Mouse (Mus musculus) embryonic stem cell, embryonic (primary cell): ENCODE results near the gene Chrna1.

Experiments used
- CTCF ChIA-PET, 4 experiments: fragments of 300-600 bp in 2 of 4; fragments of 350-600 bp in 2 of 4; sonication (Branson Sonifier 250); formaldehyde crosslinking; loops; one replicate each; lab custom pipeline; 2022; ENCODE audit warnings: inconsistent platforms in 2 of 4; lab: Charles Lee
- POLR2A ChIA-PET, 4 experiments: fragments of 300-600 bp in 2 of 4; fragments of 350-600 bp in 2 of 4; sonication (Branson Sonifier 250); formaldehyde crosslinking; loops; one replicate each; lab custom pipeline; 2022; ENCODE audit warnings: antibody characterized with exemption in 4 of 4, inconsistent platforms in 1 of 4; lab: Charles Lee

The Chrna1 gene

DNA sequence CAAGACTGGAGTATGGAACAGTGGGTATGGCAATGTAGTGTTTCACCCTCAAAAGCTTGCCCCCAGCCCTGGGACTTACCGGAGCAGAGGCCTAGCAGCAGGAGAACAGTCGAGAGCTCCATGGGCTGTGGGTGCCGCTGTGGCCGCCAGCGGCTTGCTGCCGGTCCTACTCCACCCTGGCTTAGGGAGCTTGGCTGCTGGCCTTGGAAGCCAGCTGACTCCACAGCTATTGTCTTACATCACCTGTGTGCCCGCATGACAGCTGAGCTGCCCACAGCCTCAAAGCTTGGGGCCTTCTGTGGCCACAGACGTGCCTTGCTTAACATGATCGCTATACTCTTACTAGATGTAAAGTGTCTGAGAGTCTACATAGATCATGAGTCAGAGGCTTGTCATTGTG lies at the start of gene Chrna1:
Gene Chrna1, minus strand, starts transcription at position 173 of the 400 bp plus-strand sequence.
- CTCF ChIA-PET: interaction anchor here in 3 of 4 experiments (0.6 to 1.7 kb wide), 3 partner anchors 13 to 323 kb away, joined by 3 to 7 read pairs (median 3); no protein-coding TSS in a partner anchor
- POLR2A ChIA-PET: interaction anchor here in 2 of 4 experiments (0.6 to 1.3 kb wide), 2 partner anchors 19 to 21 kb away, joined by 4 to 5 read pairs; no protein-coding TSS in a partner anchor

- CTCF ChIA-PET: no interaction called here
- POLR2A ChIA-PET: interaction anchor here in 1 of 4 experiments (3.8 kb wide), 1 partner anchor 13 kb away, joined by 26 read pairs; no protein-coding TSS in a partner anchor
Measured at GRCm38 (mm10) chr2:73618486-73619052, 38.4 kb upstream of the Chrna1 start.

DNA sequence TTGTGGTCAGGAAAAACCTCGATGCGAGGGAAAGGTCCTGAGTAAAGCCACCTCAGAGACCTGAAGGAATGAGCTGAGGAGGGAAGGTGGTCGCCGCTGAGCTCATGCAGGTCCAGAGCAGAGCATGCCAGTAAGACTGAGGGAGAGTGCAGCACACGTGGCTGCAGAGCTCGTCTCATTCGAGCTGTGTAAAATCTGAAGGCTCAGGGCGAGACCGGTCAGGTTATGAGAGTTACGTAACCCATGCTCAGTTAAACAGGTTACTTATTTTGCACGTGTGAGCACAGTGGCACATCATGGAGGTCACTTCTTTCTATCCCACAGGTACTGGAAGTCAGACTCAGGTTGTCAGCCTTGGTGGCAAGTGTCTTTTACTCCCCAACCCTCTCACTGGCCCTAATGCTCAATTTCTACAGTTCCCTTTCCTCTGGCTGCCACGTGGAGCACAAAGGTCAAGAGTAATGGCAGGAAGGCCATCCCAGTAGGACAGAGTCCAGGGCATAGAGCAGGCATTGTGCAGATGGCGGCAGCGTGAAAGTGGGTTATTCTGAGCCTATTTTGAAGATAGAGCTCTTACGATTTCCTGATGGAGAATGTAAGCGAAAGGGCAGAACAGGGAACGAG lies 36.4 kb upstream of the Chrna1 start:
- CTCF ChIA-PET: no interaction called here
- POLR2A ChIA-PET: interaction anchor here in 2 of 4 experiments (0.6 to 3.8 kb wide), 3 partner anchors 11 to 1111 kb away, joined by 3 to 26 read pairs (median 3); no protein-coding TSS in a partner anchor

DNA sequence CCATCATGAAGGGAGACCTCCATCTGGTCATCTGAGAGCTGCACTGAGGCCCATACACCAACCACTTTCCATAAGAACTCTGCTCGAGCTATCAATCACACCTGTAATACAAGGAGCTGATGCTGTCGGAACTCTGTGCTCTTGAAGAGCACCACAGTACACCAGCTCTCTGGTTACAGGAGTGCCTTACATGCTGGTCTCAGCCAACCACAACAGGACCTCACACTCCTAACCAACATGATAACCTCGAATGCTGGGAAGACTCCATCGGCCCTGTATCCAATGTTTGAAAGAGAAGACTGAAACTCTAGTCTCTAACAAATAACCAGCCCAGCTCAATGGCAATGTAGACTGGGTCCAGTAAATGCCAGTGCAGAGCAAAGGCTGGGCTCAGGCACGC lies 35.3 kb upstream of the Chrna1 start:
- ChIA-PET CTCF (no interaction called here), POLR2A (interaction anchor here in 1 of 4 experiments (0.5 to 3.8 kb wide), 3 partner anchors 10 to 597 kb away, joined by 3 to 26 read pairs (median 3); no protein-coding TSS in a partner anchor)

GRCm38 (mm10) chr2:73614303-73614702 lies 34.2 kb upstream of the Chrna1 start:
- POLR2A ChIA-PET: interaction anchor here in 2 of 4 experiments (1.0 to 1.2 kb wide), 2 partner anchors 17 kb away, joined by 3 read pairs; no protein-coding TSS in a partner anchor
- CTCF ChIA-PET: no interaction called here

- ChIA-PET CTCF (no interaction called here), POLR2A (interaction anchor here in 1 of 4 experiments (1.9 kb wide), 1 partner anchor 12 kb away, joined by 5 read pairs; no protein-coding TSS in a partner anchor)
Measured at GRCm38 (mm10) chr2:73612941-73613340, 32.8 kb upstream of the Chrna1 start.

GRCm38 (mm10) chr2:73612367-73612914 lies 32.3 kb upstream of the Chrna1 start:
- CTCF ChIA-PET: interaction anchor here in 1 of 4 experiments (0.5 kb wide), 1 partner anchor 1921 kb away, joined by 3 read pairs; no protein-coding TSS in a partner anchor
- POLR2A ChIA-PET: interaction anchor here in 2 of 4 experiments (1.0 to 1.9 kb wide), 2 partner anchors 13 to 21 kb away, joined by 4 to 5 read pairs; no protein-coding TSS in a partner anchor

DNA sequence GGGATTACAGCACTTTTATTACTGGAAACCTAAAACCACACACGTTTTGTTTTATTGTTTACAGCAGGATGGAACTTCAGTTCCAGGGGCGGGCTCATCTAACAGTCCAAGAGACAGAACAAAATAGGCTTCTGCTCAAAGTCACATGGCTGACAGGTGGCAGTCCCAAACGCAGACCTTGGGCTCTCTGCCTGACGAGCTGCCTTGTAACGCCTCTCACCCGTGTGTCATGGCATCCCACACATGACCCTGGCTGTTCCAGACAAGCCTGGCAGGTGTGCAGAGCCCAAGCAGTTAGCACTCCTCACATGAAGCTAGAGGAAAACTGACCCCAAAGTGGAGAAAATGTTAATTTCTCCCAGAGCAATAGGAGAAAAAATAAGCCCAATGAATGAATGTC lies 31.7 kb upstream of the Chrna1 start:
- POLR2A ChIA-PET: interaction anchor here in 2 of 4 experiments (1.0 to 1.9 kb wide), 2 partner anchors 14 to 22 kb away, joined by 4 to 5 read pairs; no protein-coding TSS in a partner anchor
- CTCF ChIA-PET: no interaction called here

DNA sequence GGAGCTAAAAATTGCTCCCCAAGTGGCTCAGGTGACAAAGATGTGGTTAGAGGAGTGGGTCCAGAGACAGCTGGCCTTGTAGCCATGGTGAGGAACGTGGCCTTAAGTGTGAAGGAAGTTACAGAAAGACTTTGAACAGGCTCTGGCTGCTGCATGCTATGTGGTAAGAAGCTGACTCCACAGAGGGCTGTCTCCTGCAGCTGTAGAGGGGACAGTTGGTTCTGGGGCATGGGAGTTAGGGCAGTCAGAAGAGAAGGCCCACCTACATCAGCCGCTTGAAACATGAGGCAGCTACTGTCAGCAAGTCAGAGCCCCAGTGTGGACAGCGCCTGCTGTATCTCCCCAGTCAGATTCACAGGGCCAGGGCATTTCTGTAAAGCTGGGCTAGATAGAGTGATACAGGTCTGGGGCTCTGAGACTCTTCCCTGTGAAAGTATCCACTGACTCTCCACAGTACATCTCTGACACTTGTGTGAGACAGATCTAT lies 29.6 kb upstream of the Chrna1 start:
- ChIA-PET POLR2A (interaction anchor here in 1 of 4 experiments (1.0 kb wide), 1 partner anchor 51 kb away, joined by 3 read pairs; no protein-coding TSS in a partner anchor), CTCF (no interaction called here)

GRCm38 (mm10) chr2:73609067-73609723 lies 29.1 kb upstream of the Chrna1 start:
- POLR2A ChIA-PET: interaction anchor here in 1 of 4 experiments (0.9 to 7.4 kb wide), 4 partner anchors 8 to 52 kb away, joined by 3 to 26 read pairs (median 4); no protein-coding TSS in a partner anchor
- CTCF ChIA-PET: interaction anchor here in 2 of 4 experiments (0.6 kb wide), 2 partner anchors 198 to 432 kb away, joined by 3 to 9 read pairs; no protein-coding TSS in a partner anchor

DNA sequence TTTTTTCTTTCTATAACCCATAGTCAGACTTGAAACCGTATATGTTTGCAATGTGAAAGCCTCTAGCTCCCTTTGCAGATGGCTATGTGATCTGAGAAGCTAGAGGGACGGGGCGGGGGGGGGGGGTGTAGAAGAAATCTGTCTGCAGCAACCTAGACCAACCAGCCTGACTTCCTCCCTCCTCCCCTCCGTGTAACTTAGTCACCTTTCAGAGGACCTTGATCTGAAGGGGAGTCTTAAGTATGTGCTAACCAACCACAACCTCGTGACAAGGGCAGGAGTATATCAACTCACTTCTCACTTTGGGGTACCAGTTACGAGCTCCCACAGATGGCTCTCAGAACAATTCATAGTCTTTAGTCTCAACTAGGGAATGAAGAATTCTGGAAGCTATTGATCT lies 28.3 kb upstream of the Chrna1 start:
- ChIA-PET POLR2A (interaction anchor here in 2 of 4 experiments (0.6 to 7.4 kb wide), 5 partner anchors 8 to 470 kb away, joined by 3 to 26 read pairs (median 4); partner anchors contain the start of gene Atp5g3 (in 1 of the 2)), CTCF (interaction anchor here in 1 of 4 experiments (0.5 to 0.6 kb wide), 2 partner anchors 199 to 357 kb away, joined by 3 to 9 read pairs; no protein-coding TSS in a partner anchor)

DNA sequence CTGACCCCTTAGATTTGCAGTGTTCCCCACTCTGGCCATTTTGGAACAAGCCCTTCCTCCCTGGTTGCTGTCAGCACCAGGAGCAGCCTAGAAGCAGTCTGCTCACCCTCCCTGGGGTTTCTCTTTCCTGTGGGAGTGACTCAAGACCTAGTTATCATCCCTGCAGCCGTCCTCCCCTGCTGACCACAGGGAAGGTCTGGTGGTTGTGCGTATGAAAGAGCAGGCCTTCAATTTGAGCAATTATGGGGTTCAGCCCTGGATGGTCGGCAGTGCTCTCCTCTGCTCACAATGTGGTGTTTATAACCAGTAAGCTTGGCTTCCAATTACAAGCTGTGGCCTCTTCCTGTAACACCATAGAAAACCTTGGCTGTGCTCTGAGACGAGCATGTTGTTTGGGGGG lies 27.5 kb upstream of the Chrna1 start:
- CTCF ChIA-PET: interaction anchor here in 1 of 4 experiments (0.5 kb wide), 2 partner anchors 357 to 599 kb away, joined by 3 to 5 read pairs; no protein-coding TSS in a partner anchor
- POLR2A ChIA-PET: interaction anchor here in 2 of 4 experiments (1.5 to 7.4 kb wide), 3 partner anchors 9 to 11 kb away, joined by 4 to 26 read pairs (median 5); no protein-coding TSS in a partner anchor

- ChIA-PET POLR2A (interaction anchor here in 2 of 4 experiments (1.0 to 7.4 kb wide), 6 partner anchors 10 to 47 kb away, joined by 4 to 26 read pairs (median 5); no protein-coding TSS in a partner anchor), CTCF (interaction anchor here in 2 of 4 experiments (0.5 to 0.8 kb wide), 2 partner anchors 22 to 599 kb away, joined by 4 to 5 read pairs; no protein-coding TSS in a partner anchor)
Measured at GRCm38 (mm10) chr2:73607146-73607545, 27.0 kb upstream of the Chrna1 start.

DNA sequence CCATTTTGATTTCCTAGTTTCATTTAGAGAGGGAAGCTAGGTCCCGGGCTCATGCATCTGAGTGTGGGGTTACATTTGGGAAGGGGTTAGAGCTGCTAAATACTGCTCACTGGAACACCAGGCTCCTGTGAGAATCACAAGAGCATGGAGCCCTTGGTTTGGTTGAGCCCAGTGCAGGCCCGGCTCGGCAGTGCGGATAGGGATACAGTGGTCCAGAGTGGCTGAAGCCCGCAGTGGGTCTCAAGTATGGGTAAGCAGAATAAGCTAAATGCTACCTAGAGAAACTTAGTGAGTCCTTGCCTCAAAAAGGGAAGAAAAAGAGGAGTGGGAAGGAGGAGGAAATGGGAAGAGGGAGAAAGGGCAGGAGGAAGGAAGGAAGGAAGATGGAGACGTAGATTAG lies 26.5 kb upstream of the Chrna1 start:
- CTCF ChIA-PET: interaction anchor here in 2 of 4 experiments (0.8 to 1.1 kb wide), 2 partner anchors 21 to 34 kb away, joined by 3 to 4 read pairs; no protein-coding TSS in a partner anchor

GRCm38 (mm10) chr2:73605077-73605476 lies 24.9 kb upstream of the Chrna1 start:
- POLR2A ChIA-PET: interaction anchor here in 1 of 4 experiments (0.6 to 7.4 kb wide), 6 partner anchors 8 to 174 kb away, joined by 3 to 26 read pairs (median 6); no protein-coding TSS in a partner anchor

More for the DNA sequence above, 26.5 kb upstream of the Chrna1 start:
- POLR2A ChIA-PET: interaction anchor here in 2 of 4 experiments (1.0 to 7.4 kb wide), 6 partner anchors 9 to 46 kb away, joined by 4 to 26 read pairs (median 5); no protein-coding TSS in a partner anchor

GRCm38 (mm10) chr2:73604579-73604978 lies 24.4 kb upstream of the Chrna1 start:
- POLR2A ChIA-PET: interaction anchor here in 1 of 4 experiments (0.6 to 7.4 kb wide), 6 partner anchors 7 to 25 kb away, joined by 3 to 26 read pairs (median 6); no protein-coding TSS in a partner anchor

More at GRCm38 (mm10) chr2:73605077-73605476, 24.9 kb upstream of the Chrna1 start:
- CTCF ChIA-PET: interaction anchor here in 1 of 4 experiments (0.6 kb wide), 1 partner anchor 20 kb away, joined by 3 read pairs; no protein-coding TSS in a partner anchor

DNA sequence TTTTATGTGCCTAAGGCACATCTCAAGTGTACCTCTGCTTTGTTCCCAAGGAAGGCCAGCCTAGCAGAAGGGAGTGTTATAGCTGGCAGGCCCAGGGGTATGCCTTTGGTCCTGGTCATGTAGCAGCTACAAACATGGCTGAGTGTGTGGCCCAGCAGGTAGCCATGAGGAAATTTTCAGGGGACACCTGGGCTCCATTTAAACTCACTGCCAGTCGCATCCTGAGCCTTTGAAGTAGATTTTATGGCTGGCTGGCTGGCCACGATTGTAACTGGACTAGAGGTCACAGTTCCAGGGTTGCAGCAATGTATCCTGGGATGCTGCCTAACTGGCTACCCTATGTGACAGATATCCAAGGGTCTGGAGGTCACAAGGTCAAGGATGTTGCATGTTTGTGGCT lies 20.5 kb upstream of the Chrna1 start:
- POLR2A ChIA-PET: no interaction called here
- CTCF ChIA-PET: no interaction called here

More at GRCm38 (mm10) chr2:73604579-73604978, 24.4 kb upstream of the Chrna1 start:
- CTCF ChIA-PET: interaction anchor here in 2 of 4 experiments (0.5 to 1.0 kb wide), 2 partner anchors 20 to 171 kb away, joined by 3 to 16 read pairs; partner anchors contain the start of gene Chn1 (in 1 of the 2)
